Mouse (Mus musculus) bone marrow, adult 2 months (tissue): ENCODE results near the gene Arpc4. TPM values are rescaled to one million over a fixed set of nuclear protein-coding genes. Genes with fewer than 3 reads are reported as not detected.

ENCODE experiments used
- H3K27ac ChIP-seq: fragments of 200-500 bp; 2 replicates; pipeline ENCODE4 v1.5.1; 2012; ENCODE audit warnings: low read depth, mild to moderate bottlenecking, control low read depth, inconsistent platforms, low read length; ENCODE audit not compliant: control insufficient read depth, poor library complexity, insufficient read depth
- H3K4me1 ChIP-seq: fragments of 200-500 bp; 2 replicates; pipeline ENCODE4 v1.6.1; 2011; ENCODE audit warnings: low read length; ENCODE audit not compliant: control insufficient read depth, insufficient read depth
- H3K4me3 ChIP-seq: fragments of 200-500 bp; replicated peaks from 2 replicates; pipeline ENCODE3; 2011; ENCODE audit warnings: mild to moderate bottlenecking, low read depth, low read length, control low read depth; ENCODE audit not compliant: control insufficient read depth
- CTCF ChIP-seq: fragments of 200-500 bp; IDR thresholded peaks from 2 replicates; pipeline ENCODE4 v1.5.1; 2011; ENCODE audit warnings: low read length, control low read depth; ENCODE audit not compliant: control insufficient read depth, insufficient read depth
- POLR2A ChIP-seq: fragments of 200-500 bp; IDR thresholded peaks from 2 replicates; pipeline ENCODE4 v1.6.1; 2011; ENCODE audit warnings: low read depth, mild to moderate bottlenecking, control low read depth, low read length, borderline replicate concordance; ENCODE audit not compliant: control insufficient read depth
- WGBS: fragments of 180-500 bp; shearing (Covaris S2); methylation state at CpG from one replicate; pipeline ENCODE4 v1.1.7; 2018; 5-methylcytosine and 5-hydroxymethylcytosine counted together
- polyA plus RNA-seq: library from polyadenylated mRNA; stranded (reverse); fragments of >200 nt; gene quantifications from 2 replicates; pipeline ENCODE4 v1.2.4, GENCODE M21; 2011; ENCODE audit warnings: low replicate concordance; ENCODE audit not compliant: missing spikeins, insufficient read depth, insufficient read length

The Arpc4 gene
- polyA plus RNA-seq, 1 experiment, result 195 TPM

GRCm38 (mm10) chr6:113341574-113341973, 36.3 kb upstream of the Arpc4 start:
- 22% methylated on average over 6 of the region's 6 CpGs for WGBS
- peak overlapping the region; percentile 27 for H3K4me3 ChIP-seq
- peaks cover 2% of the 10 kb centered on the region for H3K4me1 ChIP-seq
- no peak for TF ChIP-seq POLR2A
- TF ChIP-seq CTCF, result no peak
- H3K27ac ChIP-seq, result no peak overlapping the region

GRCm38 (mm10) chr6:113342297-113342696, 35.6 kb upstream of the Arpc4 start:
- Histone ChIP-seq H3K4me3 (no peak overlapping the region), H3K27ac (no peak overlapping the region), H3K4me1 (peaks cover 2% of the 10 kb centered on the region)
- WGBS, result 38% methylated on average over 7 of the region's 7 CpGs
- no peak for TF ChIP-seq POLR2A
- no peak for TF ChIP-seq CTCF

- Histone ChIP-seq H3K27ac (peak within 1 kb of the TSS; percentile 57), H3K4me1 (peaks cover 2% of the 10 kb centered on the region), H3K4me3 (peak within 1 kb of the TSS; percentile 70)
- no peak for TF ChIP-seq CTCF
- TF ChIP-seq POLR2A, result peak; percentile 54; the same call in 1 of the 2 replicates
- WGBS, result 14% methylated on average over 32 of the region's 32 CpGs
Measured at GRCm38 (mm10) chr6:113343177-113344092, 34.5 kb upstream of the Arpc4 start, which contains the start of gene Camk1. Camk1 (minus strand) TSS chr6:113343984.

DNA sequence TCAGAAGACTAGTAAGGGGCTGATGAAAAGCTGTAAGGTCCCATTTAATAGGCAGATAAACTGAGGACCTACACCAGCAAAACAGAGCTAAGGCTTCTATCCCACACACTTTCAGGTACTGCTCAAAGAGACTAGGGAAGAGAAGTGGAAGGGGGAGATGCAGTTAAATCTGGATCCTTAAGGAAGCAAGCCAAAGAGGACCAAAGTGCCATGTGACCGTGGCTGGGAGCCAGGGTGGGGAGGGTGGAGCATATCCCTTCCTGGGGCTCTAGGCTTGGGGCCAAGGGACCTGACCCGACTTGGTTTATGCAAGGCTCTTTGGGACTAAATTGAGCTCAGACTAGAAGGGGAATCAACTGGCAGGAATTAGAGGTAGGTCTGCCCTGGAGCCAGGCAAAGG, 33.6 kb upstream of the Arpc4 start:
- 25% methylated on average over 2 of the region's 2 CpGs for WGBS
- peaks cover 2% of the 10 kb centered on the region for H3K4me1 ChIP-seq

GRCm38 (mm10) chr6:113346897-113347296, 31.0 kb upstream of the Arpc4 start:
- no peak overlapping the region for H3K27ac ChIP-seq
- TF ChIP-seq CTCF, result no peak
- no peak for TF ChIP-seq POLR2A
- WGBS, result 77% methylated on average over 4 of the region's 4 CpGs
- H3K4me1 ChIP-seq, result peaks cover 2% of the 10 kb centered on the region; the same call in 1 of the 2 replicates
- no peak overlapping the region for H3K4me3 ChIP-seq

More for the DNA sequence above, 33.6 kb upstream of the Arpc4 start:
- no peak overlapping the region for H3K27ac ChIP-seq
- no peak overlapping the region for H3K4me3 ChIP-seq
- TF ChIP-seq POLR2A (no peak), CTCF (no peak)

DNA sequence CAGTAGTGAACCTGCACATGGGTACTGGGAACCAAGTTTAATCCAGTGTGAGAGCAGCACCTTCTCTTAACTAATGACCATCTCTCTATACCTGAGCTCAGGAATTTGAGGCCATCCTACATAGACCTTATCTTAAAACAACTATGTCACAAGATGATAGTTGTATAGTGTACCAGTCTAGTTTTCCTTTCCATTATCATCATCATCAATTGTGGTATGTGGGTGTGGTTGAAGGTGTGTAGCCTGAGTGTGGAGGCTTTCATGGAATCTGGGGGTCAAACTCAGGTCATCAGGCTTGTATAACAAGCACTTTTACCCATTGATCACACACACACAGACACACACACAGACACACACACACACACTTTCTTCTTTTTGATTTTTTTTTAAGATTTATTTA, 27.4 kb upstream of the Arpc4 start:
- Histone ChIP-seq H3K4me1 (no peaks in the 10 kb centered on the region; the same call in 1 of the 2 replicates), H3K27ac (no peak overlapping the region), H3K4me3 (no peak overlapping the region)
- TF ChIP-seq CTCF, result no peak
- TF ChIP-seq POLR2A, result no peak

DNA sequence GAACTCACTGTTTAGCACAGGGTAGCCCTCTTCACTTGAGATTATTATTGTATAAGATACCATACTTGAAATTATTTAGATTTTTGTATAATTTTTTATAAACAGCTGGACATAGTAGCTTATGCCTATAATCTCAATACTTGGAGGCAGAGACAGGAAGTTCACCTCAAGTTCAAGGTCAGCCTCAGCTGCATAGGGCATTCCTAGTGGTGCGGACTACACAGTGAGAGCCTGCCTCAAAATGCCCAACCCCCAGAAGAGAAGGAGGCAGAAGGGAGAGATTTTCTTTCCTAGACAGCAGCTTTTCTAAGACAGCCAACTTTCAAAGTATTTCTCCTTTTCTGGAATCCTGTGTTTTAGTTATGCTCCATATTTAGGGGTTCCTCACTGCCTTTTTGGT, 26.8 kb upstream of the Arpc4 start:
- H3K27ac ChIP-seq, result peak overlapping the region; percentile 70; the same call in 1 of the 2 replicates
- WGBS, result 71% methylated on average over 1 of the region's 1 CpGs
- H3K4me1 ChIP-seq, result no peaks in the 10 kb centered on the region; the same call in 1 of the 2 replicates
- no peak overlapping the region for H3K4me3 ChIP-seq
- TF ChIP-seq POLR2A (no peak), CTCF (no peak)

DNA sequence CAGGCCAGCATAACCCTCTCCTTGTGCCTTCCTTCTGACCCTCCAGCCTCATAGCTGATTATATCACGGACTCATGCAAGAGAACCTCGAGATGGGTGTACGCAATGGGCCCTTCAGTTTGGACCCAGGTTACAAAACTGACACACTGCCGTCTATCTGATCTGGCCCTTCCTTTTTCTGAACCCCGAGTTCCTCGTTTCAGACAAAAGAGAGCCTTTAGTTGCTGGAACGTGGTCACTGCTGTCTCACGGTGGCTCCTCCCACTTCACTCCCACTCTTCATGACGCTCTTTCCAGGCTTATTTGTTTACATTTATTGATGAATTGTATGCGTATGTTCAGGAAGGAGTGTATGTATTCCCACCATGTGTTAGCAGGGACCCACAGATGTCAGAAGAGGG, 26.3 kb upstream of the Arpc4 start:
- Histone ChIP-seq H3K27ac (peak overlapping the region; percentile 70), H3K4me1 (no peaks in the 10 kb centered on the region; the same call in 1 of the 2 replicates), H3K4me3 (no peak overlapping the region)
- 16% methylated on average over 10 of the region's 10 CpGs for WGBS
- TF ChIP-seq CTCF (no peak), POLR2A (no peak)
